7 mouse cellular contexts compared by ENCODE assay signal in the genomic region with DNA sequence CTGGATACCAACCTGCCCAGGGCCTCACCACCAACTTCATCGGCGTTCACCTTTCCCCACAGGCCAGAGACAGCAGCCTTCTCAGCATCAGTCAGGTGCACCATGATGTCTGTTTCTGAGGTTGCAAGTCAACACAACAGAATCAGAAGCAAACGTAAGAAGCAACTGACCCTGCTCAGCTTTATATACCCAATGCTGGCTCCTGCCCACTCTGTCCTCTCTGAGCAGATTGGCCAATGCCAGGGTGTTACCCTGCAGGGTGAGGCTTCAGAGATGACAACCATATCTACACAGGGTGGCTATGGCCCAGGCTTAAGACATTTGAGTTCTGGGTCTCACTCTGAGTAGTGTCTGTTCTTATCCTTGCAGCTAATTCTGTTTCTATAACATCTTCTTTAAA. TPM values are rescaled to one million over a fixed set of nuclear protein-coding genes. Genes with fewer than 3 reads are reported as not detected.
A peak's percentile ranks its signal among the peaks of the same experiment; 100 is the strongest.
DNase-seq lines count a peak whose midpoint lies in the region; ATAC-seq and TF ChIP-seq lines count a peak whose summit lies in the region.

Hbb-bt (minus strand) TSS at position 231 of the 400 bp plus-strand sequence.

- H3K4me3 ChIP-seq in G1E (ENCODE audit: low read depth, low read length), result peak within 1 kb of the TSS; percentile 27; the same call in 1 of the 2 replicates
- H3K4me3 ChIP-seq in hindbrain, embryonic 16.5 days (ENCODE audit: low read length), result no peak within 1 kb of the TSS
- H3K4me3 ChIP-seq in megakaryocyte, embryonic 14.5 days (replicated peaks), result peak within 1 kb of the TSS; percentile 38

- no peak for ATAC-seq in G1E (ENCODE audit: extremely low read depth, insufficient number of reproducible peaks, low FRiP score, poor library complexity, severe bottlenecking)
- ATAC-seq in hindbrain, embryonic 16.5 days, result no peak

- H3K4me1 ChIP-seq in G1E (ENCODE audit: insufficient read depth, low read depth, low read length), result peaks cover 36% of the 10 kb centered on the region
- H3K4me1 ChIP-seq in hindbrain, embryonic 16.5 days (ENCODE audit: control insufficient read depth, insufficient read depth, low read depth, low read length), result no peaks in the 10 kb centered on the region
- H3K4me1 ChIP-seq in megakaryocyte, embryonic 14.5 days, result peaks cover 43% of the 10 kb centered on the region

- no peak within 1 kb of the TSS for H3K4me2 ChIP-seq in hindbrain, embryonic 16.5 days (ENCODE audit: low read length)

- H3K27ac ChIP-seq in hindbrain, embryonic 16.5 days (ENCODE audit: low read depth, low read length), result no peak within 1 kb of the TSS

- no peaks in the 10 kb centered on the region for H3K9me3 ChIP-seq in G1E (replicated peaks)
- H3K9me3 ChIP-seq in hindbrain, embryonic 16.5 days (ENCODE audit: control insufficient read depth, low read length), result no peaks in the 10 kb centered on the region
- H3K9me3 ChIP-seq in megakaryocyte, embryonic 14.5 days, result no peaks in the 10 kb centered on the region

- no peak for DNase-seq in G1E (ENCODE audit: low spot score)
- DNase-seq in adrenal gland, adult 8-10 months, result no peak
- no peak for DNase-seq in gastrocnemius, adult 18-20 months (ENCODE audit: low spot score)
- no peak for DNase-seq in cerebellum, postnatal 4 days (ENCODE audit: low spot score in 2 of 2)
- DNase-seq in cerebellum, adult 8-10 months, result no peak

- no peak within 1 kb of the TSS for H3K9ac ChIP-seq in hindbrain, embryonic 16.5 days (ENCODE audit: low read depth, low read length)

- no peaks in the 10 kb centered on the region for H3K36me3 ChIP-seq in G1E (replicated peaks)
- no peaks in the 10 kb centered on the region for H3K36me3 ChIP-seq in hindbrain, embryonic 16.5 days (ENCODE audit: control insufficient read depth, insufficient read depth, low read length)
- H3K36me3 ChIP-seq in megakaryocyte, embryonic 14.5 days (replicated peaks; ENCODE audit: low read length), result no peaks in the 10 kb centered on the region

- TF ChIP-seq CTCF in G1E (IDR thresholded peaks at IDR 0.05; ENCODE audit: low read depth, low read length), result no peak

- no peaks in the 10 kb centered on the region for H3K27me3 ChIP-seq in G1E (ENCODE audit: insufficient read depth, low read length)
- no peaks in the 10 kb centered on the region for H3K27me3 ChIP-seq in hindbrain, embryonic 16.5 days (replicated peaks; ENCODE audit: control insufficient read depth, insufficient read depth, low read length)
- no peaks in the 10 kb centered on the region for H3K27me3 ChIP-seq in megakaryocyte, embryonic 14.5 days (replicated peaks)

- WGBS in hindbrain, embryonic 16.5 days, result 94% methylated on average over 3 of the region's 3 CpGs

RNA-seq across cellular contexts. Expression of gene Hbb-bt, which starts in this region (rescaled TPM):
- total RNA-seq in G1E (2014; fragmentation: Nextera tagmentation) (14.8 and 396 TPM in 2 replicates), G1E (2017) (3.3 and 7.8 TPM in 2 replicates)
- polyA plus RNA-seq in G1E (2012), result 27.9 and 40.4 TPM in 2 replicates
- total RNA-seq in adrenal gland, adult 8-10 months (2022), result 100 to 1,000 TPM in 1 of 4 experiments, 10 to 100 TPM in 3; 78.2 to 176 (median 90.4) TPM
- 10 to 100 TPM; 28.0 to 32.7 TPM for total RNA-seq in gastrocnemius, adult 18-20 months (2021)
- polyA plus RNA-seq in hindbrain, embryonic 16.5 days (2015; fragmentation: Nextera tagmentation; extraction: Ambion mirVana), result 1,299 and 1,681 TPM in 2 replicates
- 492 and 1,761 TPM in 2 replicates for polyA plus RNA-seq in megakaryocyte, embryonic 14.5 days (2012; ENCODE audit: insufficient read depth, low replicate concordance)

Comparison
In these comparisons a context has a peak if more than half of its experiments do, and no peak if none do; other contexts are left out.
1. RNA of gene Hbb-bt (polyA plus RNA-seq): 492 to 1,761 TPM in megakaryocyte, embryonic 14.5 days and 1,299 to 1,681 TPM in hindbrain, embryonic 16.5 days; 27.9 to 40.4 TPM in G1E; every median in the first group is over 10 times any median in the second.